9 mouse cellular contexts compared by ENCODE assay signal in genomic region chr8:75213686-75214085, GRCm38 (mm10). TPM values are rescaled to one million over a fixed set of nuclear protein-coding genes. Genes with fewer than 3 reads are reported as not detected.
A peak's percentile ranks its signal among the peaks of the same experiment; 100 is the strongest.
DNase-seq lines count a peak whose midpoint lies in the region; ATAC-seq lines count a peak whose summit lies in the region.
"Had no signal": no experiment of that assay in that cellular context is flagged by ENCODE, and none has a peak within 500 bp of the region (broad histone marks: within the 10 kb centered on the region; RNA-seq: fewer than 3 reads in every experiment).

Gene Rasd2, plus strand, starts transcription at chr8:75213944.

- H3K27me3 ChIP-seq in liver, embryonic 11.5 days (replicated peaks; ENCODE audit: control insufficient read depth, insufficient read depth, low read length), result peaks cover 64% of the 10 kb centered on the region

- no peak for DNase-seq in frontal cortex, adult 2 months (ENCODE audit: extremely low spot score in 1 of 2, low spot score in 1 of 2)
- DNase-seq in frontal cortex, postnatal 36 days (ENCODE audit: low spot score in 2 of 2), result no peak
- peak; percentile 25 for DNase-seq in retina, postnatal 1 day
- no peak for DNase-seq in retina, embryonic 14.5 days (ENCODE audit: low spot score)
- DNase-seq in heart, postnatal 4 days, result peak; percentile 20
- no peak for DNase-seq in liver, embryonic 11.5 days (ENCODE audit: low spot score)
- no peak for DNase-seq in urinary bladder, postnatal 10 days (ENCODE audit: low spot score)
- DNase-seq in spleen, adult 18-20 months, result no peak

- H3K27ac ChIP-seq in liver, embryonic 11.5 days (ENCODE audit: low read depth, low read length), result no peak within 1 kb of the TSS

- no peaks in the 10 kb centered on the region; the same call in none of the 2 replicates for H3K4me1 ChIP-seq in liver, embryonic 11.5 days (replicated peaks; ENCODE audit: control insufficient read depth, insufficient read depth, low read length)

- H3K4me2 ChIP-seq in liver, embryonic 11.5 days, result peak within 1 kb of the TSS; percentile 93

- H3K9ac ChIP-seq in liver, embryonic 11.5 days (ENCODE audit: low read depth, low read length), result 0 out of 2 replicates have a peak within 1 kb of the TSS, but pooled peaks have one; percentile 30

- H3K36me3 ChIP-seq in liver, embryonic 11.5 days (ENCODE audit: control insufficient read depth, insufficient read depth, low read length), result no peaks in the 10 kb centered on the region
- H3K36me3 ChIP-seq: G1E had no signal

- peak within 1 kb of the TSS; percentile 51 for H3K4me3 ChIP-seq in liver, embryonic 11.5 days (ENCODE audit: low read depth, low read length)

- 0 out of 2 replicates have a peak, but pooled peaks have one; percentile 0 for ATAC-seq in liver, embryonic 11.5 days (replicated peaks; ENCODE audit: low FRiP score)

- WGBS in liver, embryonic 11.5 days, result 2% methylated on average over 42 of the region's 42 CpGs

- no peaks in the 10 kb centered on the region for H3K9me3 ChIP-seq in liver, embryonic 11.5 days (ENCODE audit: control insufficient read depth, low read length)

RNA-seq across cellular contexts. Expression of gene Rasd2, which starts in this region (rescaled TPM):
- polyA plus RNA-seq in frontal cortex, adult 2 months (2012; rRNA removed), result 39.5 and 57.3 TPM in 2 replicates
- total RNA-seq in heart, postnatal 4 days (2021), result 1 to 10 TPM; 2.2 TPM
- 0.05 TPM in 1 of 2 replicates, not detected in the other for polyA plus RNA-seq in liver, embryonic 11.5 days (2014; fragmentation: Nextera tagmentation; extraction: Ambion mirVana)
- polyA plus RNA-seq: G1E had no signal

Comparison
In these comparisons a context has a peak if more than half of its experiments do, and no peak if none do; other contexts are left out.
1. RNA of gene Rasd2 (polyA plus RNA-seq): 39.5 to 57.3 TPM in frontal cortex, adult 2 months; 0.05 TPM in liver, embryonic 11.5 days; every median in the first group is over 10 times any median in the second.
2. DNase-seq: peak in retina, postnatal 1 day (single experiment) and heart, postnatal 4 days (single experiment); none in frontal cortex, adult 2 months (0 of 2), frontal cortex, postnatal 36 days (0 of 2), retina, embryonic 14.5 days (single experiment), liver, embryonic 11.5 days (single experiment), urinary bladder, postnatal 10 days (single experiment) and spleen, adult 18-20 months (0 of 2).
3. Peak in ATAC-seq, H3K4me3 ChIP-seq, H3K9ac ChIP-seq and H3K4me2 ChIP-seq in liver, embryonic 11.5 days; RNA of the gene not detected or under 1 TPM.